Mouse (Mus musculus): ENCODE data around the gene Ralbp1. TPM values are rescaled to one million over a fixed set of nuclear protein-coding genes. Genes with fewer than 3 reads are reported as not detected.

The Ralbp1 gene
- polyA plus RNA-seq, 2 experiments: 15.7 to 36.0 TPM

DNA sequence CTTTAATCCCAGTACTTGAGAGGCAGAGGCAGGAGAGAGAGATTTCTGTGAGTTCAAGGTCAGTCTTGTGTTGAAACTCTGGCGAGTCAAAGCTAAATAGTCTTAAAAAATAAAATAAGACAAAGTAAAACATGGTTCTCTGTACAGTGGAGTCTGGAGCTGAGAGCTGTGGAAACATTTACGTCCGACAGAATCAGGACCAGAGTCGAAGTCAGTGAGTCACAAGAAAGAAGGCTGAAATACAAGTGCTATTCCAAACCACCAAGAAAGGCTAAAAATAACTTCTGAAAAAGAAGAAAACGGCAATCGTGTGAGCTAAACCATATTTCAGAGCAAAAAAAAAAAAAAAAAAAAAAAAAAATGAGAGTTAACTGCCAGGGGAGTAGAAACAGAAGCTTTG, 16.7 kb upstream of the Ralbp1 start:
- no peak for DNase-seq (ENCODE audit: low read depth in 3 of 3, low spot score in 3 of 3)

DNA sequence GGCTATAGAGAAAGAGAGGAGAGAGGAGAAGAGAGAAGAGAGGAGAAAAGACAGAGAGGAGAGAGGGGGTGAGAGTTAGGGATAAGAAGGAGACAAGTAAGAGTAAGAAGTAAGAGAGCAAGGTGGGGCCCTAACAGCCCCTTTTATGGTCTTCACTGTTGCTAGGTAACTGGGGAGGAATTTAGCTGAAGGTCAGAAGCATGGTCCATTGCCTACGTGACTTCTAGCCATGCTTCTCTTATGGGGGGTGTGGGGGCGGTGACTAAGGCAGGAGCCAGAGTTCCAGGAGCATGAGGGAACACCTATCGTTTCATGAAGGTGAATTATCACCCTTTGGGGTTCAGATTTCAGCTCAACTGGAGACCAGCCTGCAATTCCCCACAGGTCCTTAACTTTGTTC, 10.4 kb upstream of the Ralbp1 start:
- WGBS (ENCODE audit: insufficient replicate concordance): 65% methylated on average over 3 of the region's 3 CpGs
- no peaks in the 10 kb centered on the region for H3K36me3 ChIP-seq (replicated peaks; ENCODE audit: control insufficient read depth, insufficient read depth, low read depth)
- no peaks in the 10 kb centered on the region for H3K4me1 ChIP-seq (replicated peaks; ENCODE audit: control insufficient read depth in 2 of 2, insufficient read depth in 2 of 2, low read length in 1 of 2)
- no peak overlapping the region for H3K27ac ChIP-seq
- no peaks in the 10 kb centered on the region for H3K27me3 ChIP-seq (ENCODE audit: control insufficient read depth, insufficient read depth, low read length)
- H3K4me3 ChIP-seq (ENCODE audit: insufficient read depth in 1 of 2, low read depth in 2 of 2, low read length in 2 of 2): no peak overlapping the region
- H3K4me2 ChIP-seq (ENCODE audit: low read depth): no peak overlapping the region
- no peak for ATAC-seq (ENCODE audit: insufficient read depth)
- no peaks in the 10 kb centered on the region for H3K9me3 ChIP-seq (ENCODE audit: control insufficient read depth, low read length)
- TF ChIP-seq EP300 (IDR thresholded peaks at IDR 0.05; ENCODE audit: low read depth) (no peak), CTCF (IDR thresholded peaks at IDR 0.05; ENCODE audit: low read depth) (no peak)
- no peak for DNase-seq (ENCODE audit: low read depth in 3 of 3, low spot score in 3 of 3)
- H3K9ac ChIP-seq (replicated peaks): no peak overlapping the region

More for the DNA sequence above, 16.7 kb upstream of the Ralbp1 start:
- WGBS (ENCODE audit: insufficient replicate concordance): 70% methylated on average over 6 of the region's 6 CpGs
- H3K9ac ChIP-seq (replicated peaks): no peak overlapping the region
- H3K4me3 ChIP-seq (ENCODE audit: insufficient read depth in 1 of 2, low read depth in 2 of 2, low read length in 2 of 2): no peak overlapping the region
- H3K9me3 ChIP-seq (ENCODE audit: control insufficient read depth, low read length): no peaks in the 10 kb centered on the region; the same call in 1 of the 2 replicates
- TF ChIP-seq EP300 (IDR thresholded peaks at IDR 0.05; ENCODE audit: low read depth) (no peak), CTCF (IDR thresholded peaks at IDR 0.05; ENCODE audit: low read depth) (no peak)
- no peaks in the 10 kb centered on the region for H3K27me3 ChIP-seq (ENCODE audit: control insufficient read depth, insufficient read depth, low read length)
- no peaks in the 10 kb centered on the region for H3K36me3 ChIP-seq (replicated peaks; ENCODE audit: control insufficient read depth, insufficient read depth, low read depth)
- no peak for ATAC-seq (ENCODE audit: insufficient read depth)
- no peak overlapping the region for H3K4me2 ChIP-seq (ENCODE audit: low read depth)
- H3K27ac ChIP-seq: no peak overlapping the region
- peaks cover 0 to 2% of the 10 kb centered on the region in 2 experiments; a peak in 1 of 4 replicates for H3K4me1 ChIP-seq (replicated peaks; ENCODE audit: control insufficient read depth in 2 of 2, insufficient read depth in 2 of 2, low read length in 1 of 2)

DNA sequence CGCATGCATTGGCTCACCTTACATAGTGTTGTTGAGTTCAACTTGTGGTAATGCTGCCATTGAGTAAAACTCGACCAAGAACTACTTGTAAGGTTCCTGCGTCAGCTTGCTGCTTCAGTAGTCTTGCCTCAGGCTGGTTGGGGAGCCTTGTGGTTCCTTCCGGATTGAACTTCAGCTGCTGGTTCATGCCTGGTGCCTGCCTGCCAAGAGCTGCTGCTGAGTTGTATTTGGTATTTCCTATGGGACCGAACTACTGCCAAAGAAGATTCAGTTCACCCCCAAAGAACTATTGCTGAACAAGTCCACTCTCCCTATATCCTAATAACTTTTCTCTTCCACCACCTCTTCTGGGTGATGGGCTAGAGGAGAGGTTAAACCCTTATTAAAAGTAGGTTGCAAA, 3.9 kb upstream of the Ralbp1 start:
- DNase-seq (ENCODE audit: low read depth in 3 of 3, low spot score in 3 of 3) (no peak), ATAC-seq (ENCODE audit: insufficient read depth) (no peak)
- Histone ChIP-seq H3K27ac (no peak overlapping the region), H3K4me2 (ENCODE audit: low read depth) (no peak overlapping the region), H3K4me1 (replicated peaks; ENCODE audit: control insufficient read depth in 2 of 2, insufficient read depth in 2 of 2, low read length in 1 of 2) (peaks cover 5 to 7% of the 10 kb centered on the region in 2 experiments), H3K4me3 (ENCODE audit: insufficient read depth in 1 of 2, low read depth in 2 of 2, low read length in 2 of 2) (no peak overlapping the region), H3K36me3 (replicated peaks; ENCODE audit: control insufficient read depth, insufficient read depth, low read depth) (no peaks in the 10 kb centered on the region), H3K27me3 (ENCODE audit: control insufficient read depth, insufficient read depth, low read length) (no peaks in the 10 kb centered on the region), H3K9me3 (ENCODE audit: control insufficient read depth, low read length) (no peaks in the 10 kb centered on the region), H3K9ac (replicated peaks) (no peak overlapping the region)
- 73% methylated on average over 5 of the region's 5 CpGs for WGBS (ENCODE audit: insufficient replicate concordance)
- no peak for TF ChIP-seq EP300 (IDR thresholded peaks at IDR 0.05; ENCODE audit: low read depth)
- no peak for TF ChIP-seq CTCF (IDR thresholded peaks at IDR 0.05; ENCODE audit: low read depth)

DNA sequence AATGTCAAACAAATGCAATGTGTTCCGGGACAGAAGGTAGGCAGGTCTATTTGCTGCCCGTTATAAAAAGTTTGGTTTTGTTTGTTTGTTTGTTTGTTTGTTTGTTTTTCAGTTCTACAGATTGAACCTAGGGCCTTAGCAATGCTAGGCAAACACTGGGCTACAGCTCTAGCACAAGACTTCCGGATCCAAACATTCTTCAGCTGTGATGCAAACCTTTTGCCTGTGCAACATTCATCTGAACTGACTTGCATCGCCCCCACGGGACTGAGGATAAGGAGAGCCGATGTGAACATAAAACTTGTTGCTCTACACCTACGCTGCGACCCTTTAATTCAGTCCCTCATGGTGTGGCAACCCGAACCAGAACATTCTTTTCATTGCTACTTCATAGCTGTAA, 973 bp upstream of the Ralbp1 start:
- ATAC-seq (ENCODE audit: insufficient read depth) (no peak), DNase-seq (ENCODE audit: low read depth in 3 of 3, low spot score in 3 of 3) (no peak)
- WGBS (ENCODE audit: insufficient replicate concordance): 55% methylated on average over 9 of the region's 9 CpGs
- Histone ChIP-seq H3K27ac (peak overlapping the region; percentile 90; the same call in 1 of the 2 replicates), H3K9me3 (ENCODE audit: control insufficient read depth, low read length) (no peaks in the 10 kb centered on the region), H3K36me3 (replicated peaks; ENCODE audit: control insufficient read depth, insufficient read depth, low read depth) (no peaks in the 10 kb centered on the region), H3K4me2 (ENCODE audit: low read depth) (peak overlapping the region; percentile 100), H3K4me1 (replicated peaks; ENCODE audit: control insufficient read depth in 2 of 2, insufficient read depth in 2 of 2, low read length in 1 of 2) (peaks cover 9 to 16% of the 10 kb centered on the region in 2 experiments), H3K9ac (replicated peaks) (peak overlapping the region; percentile 79), H3K4me3 (ENCODE audit: insufficient read depth in 1 of 2, low read depth in 2 of 2, low read length in 2 of 2) (peak overlapping the region; percentile 79 to 83), H3K27me3 (ENCODE audit: control insufficient read depth, insufficient read depth, low read length) (no peaks in the 10 kb centered on the region)
- TF ChIP-seq EP300 (IDR thresholded peaks at IDR 0.05; ENCODE audit: low read depth) (no peak), CTCF (IDR thresholded peaks at IDR 0.05; ENCODE audit: low read depth) (no peak)

DNA sequence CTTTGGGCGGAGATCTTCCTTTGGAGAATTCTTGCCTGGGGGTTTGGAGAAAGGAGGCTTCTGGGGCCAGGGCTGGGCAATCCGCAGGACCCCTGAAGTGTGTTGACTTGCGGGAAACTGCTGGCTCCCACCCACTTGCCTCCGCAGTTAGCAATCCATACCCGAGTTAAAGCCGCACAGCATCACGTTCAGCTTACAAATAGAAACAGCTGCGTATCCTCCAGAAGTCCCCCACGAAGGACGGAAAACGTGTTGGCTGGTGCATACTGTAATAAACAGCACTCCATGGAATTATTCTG, 251 bp downstream of the Ralbp1 start:
- Histone ChIP-seq H3K9me3 (ENCODE audit: control insufficient read depth, low read length) (no peaks in the 10 kb centered on the region), H3K36me3 (replicated peaks; ENCODE audit: control insufficient read depth, insufficient read depth, low read depth) (no peaks in the 10 kb centered on the region), H3K27me3 (ENCODE audit: control insufficient read depth, insufficient read depth, low read length) (no peaks in the 10 kb centered on the region), H3K27ac (peak overlapping the region; percentile 90), H3K9ac (replicated peaks) (peak overlapping the region; percentile 79), H3K4me1 (replicated peaks; ENCODE audit: control insufficient read depth in 2 of 2, insufficient read depth in 2 of 2, low read length in 1 of 2) (peaks cover 9 to 16% of the 10 kb centered on the region in 2 experiments), H3K4me3 (ENCODE audit: insufficient read depth in 1 of 2, low read depth in 2 of 2, low read length in 2 of 2) (peak overlapping the region; percentile 79 to 83), H3K4me2 (ENCODE audit: low read depth) (peak overlapping the region; percentile 100)
- no peak for ATAC-seq (ENCODE audit: insufficient read depth)
- WGBS (ENCODE audit: insufficient replicate concordance): under 1% methylated on average over 11 of the region's 11 CpGs
- TF ChIP-seq EP300 (IDR thresholded peaks at IDR 0.05; ENCODE audit: low read depth) (no peak), CTCF (IDR thresholded peaks at IDR 0.05; ENCODE audit: low read depth) (no peak)
- no peak for DNase-seq (ENCODE audit: low read depth in 3 of 3, low spot score in 3 of 3)
